Mouse (Mus musculus) forebrain, embryonic 10.5 days (tissue): Measurements from ENCODE around the gene Pax2. TPM values are rescaled to one million over a fixed set of nuclear protein-coding genes. Genes with fewer than 3 reads are reported as not detected.
"Not testable (repeated sequence)": the region's sequence is repeated elsewhere in the genome, so short reads cannot be mapped to it uniquely, and the experiment has no call there.

Experiments
- DNase-seq: peaks from one replicate; pipeline ENCODE4 v3.0.0-alpha.2; 2017; ENCODE audit warnings: low spot score; ENCODE audit errors: extremely low spot score
- H3K27ac ChIP-seq: fragments of 300-500 bp; sonication (generic); 2 replicates; pipeline ENCODE4 v1.5.1; 2016; ENCODE audit warnings: mild to moderate bottlenecking
- H3K27me3 ChIP-seq: fragments of 300-500 bp; sonication (generic); 2 replicates; pipeline ENCODE4 v1.6.1; 2016; ENCODE audit warnings: mild to moderate bottlenecking; ENCODE audit not compliant: poor library complexity, severe bottlenecking
- H3K36me3 ChIP-seq: fragments of 300-500 bp; sonication (generic); replicated peaks from 2 replicates; pipeline ENCODE4 v1.6.1; 2016; ENCODE audit warnings: mild to moderate bottlenecking, moderate library complexity
- H3K4me1 ChIP-seq: fragments of 300-500 bp; sonication (generic); 2 replicates; pipeline ENCODE4 v1.6.1; 2016
- H3K4me3 ChIP-seq: fragments of 300-500 bp; sonication (generic); 2 replicates; pipeline ENCODE4 v1.5.1; 2016; ENCODE audit warnings: mild to moderate bottlenecking, moderate library complexity
- H3K9me3 ChIP-seq: fragments of 300-500 bp; sonication (generic); 2 replicates; pipeline ENCODE4 v1.6.1; 2016; ENCODE audit warnings: mild to moderate bottlenecking, moderate library complexity
- WGBS: fragments of 180-500 bp; shearing (Covaris S2); methylation state at CpG from one replicate; pipeline ENCODE4 v1.1.7; 2016; 5-methylcytosine and 5-hydroxymethylcytosine counted together
- polyA plus RNA-seq: library from polyadenylated mRNA; unstranded; fragments of >200 nt; fragmentation: Nextera tagmentation; extraction: Ambion mirVana; gene quantifications from 2 replicates; pipeline ENCODE4 v1.2.1, GENCODE M21; 2016

The Pax2 gene
- polyA plus RNA-seq, 1 experiment from 2014 or later: 0.56 TPM

GRCm38 (mm10) chr19:44835931-44836861 is 80.4 kb downstream of the Pax2 start:
- Histone ChIP-seq H3K9me3 (no peaks in the 10 kb centered on the region), H3K36me3 (no peaks in the 10 kb centered on the region), H3K27ac (peak overlapping the region; percentile 73), H3K27me3 (peaks cover 92% of the 10 kb centered on the region), H3K4me3 (peak overlapping the region; percentile 64), H3K4me1 (peaks cover 55% of the 10 kb centered on the region)
- peak; percentile 61 for DNase-seq
- WGBS: under 1% methylated on average over 71 of the region's 71 CpGs

GRCm38 (mm10) chr19:44837426-44838205 is 81.8 kb downstream of the Pax2 start:
- no peak for DNase-seq
- H3K27ac ChIP-seq: no peak overlapping the region

GRCm38 (mm10) chr19:44838321-44838720 is 82.5 kb downstream of the Pax2 start:
- peaks cover 82% of the 10 kb centered on the region for H3K27me3 ChIP-seq
- peaks cover 54% of the 10 kb centered on the region for H3K4me1 ChIP-seq
- no peaks in the 10 kb centered on the region for H3K9me3 ChIP-seq
- H3K4me3 ChIP-seq: no peak overlapping the region
- WGBS: 15% methylated on average over 9 of the region's 9 CpGs
- DNase-seq: no peak
- H3K27ac ChIP-seq: no peak overlapping the region
- H3K36me3 ChIP-seq: no peaks in the 10 kb centered on the region

More at GRCm38 (mm10) chr19:44837426-44838205, 81.8 kb downstream of the Pax2 start:
- Histone ChIP-seq H3K36me3 (no peaks in the 10 kb centered on the region), H3K9me3 (no peaks in the 10 kb centered on the region), H3K27me3 (peaks cover 83% of the 10 kb centered on the region), H3K4me3 (peak overlapping the region; percentile 64), H3K4me1 (peaks cover 55% of the 10 kb centered on the region)
- WGBS: 1% methylated on average over 37 of the region's 37 CpGs

- Histone ChIP-seq H3K27me3 (peaks cover 60% of the 10 kb centered on the region), H3K4me1 (peaks cover 11% of the 10 kb centered on the region)
- not testable (repeated sequence) for DNase-seq, H3K9me3 ChIP-seq, H3K4me3 ChIP-seq, H3K27ac ChIP-seq, H3K36me3 ChIP-seq
- WGBS: 93% methylated on average over 15 of the region's 15 CpGs
Measured at GRCm38 (mm10) chr19:44842661-44843060, 86.8 kb downstream of the Pax2 start.

GRCm38 (mm10) chr19:44849465-44849864 is 93.6 kb downstream of the Pax2 start:
- WGBS: 91% methylated on average over 12 of the region's 12 CpGs
- H3K36me3 ChIP-seq: no peaks in the 10 kb centered on the region
- H3K27ac ChIP-seq: no peak overlapping the region
- peaks cover 6% of the 10 kb centered on the region for H3K4me1 ChIP-seq
- no peak overlapping the region for H3K4me3 ChIP-seq
- H3K9me3 ChIP-seq: no peaks in the 10 kb centered on the region
- DNase-seq: no peak
- H3K27me3 ChIP-seq: peaks cover 12% of the 10 kb centered on the region

- no peak overlapping the region for H3K4me3 ChIP-seq
- peaks cover 13% of the 10 kb centered on the region for H3K9me3 ChIP-seq
- H3K36me3 ChIP-seq: no peaks in the 10 kb centered on the region
- H3K27ac ChIP-seq: no peak overlapping the region
- no peak for DNase-seq
- H3K4me1 ChIP-seq: no peaks in the 10 kb centered on the region
- WGBS: 100% methylated on average over 1 of the region's 1 CpGs
- H3K27me3 ChIP-seq: no peaks in the 10 kb centered on the region
Measured at GRCm38 (mm10) chr19:44858671-44859070, 102.8 kb downstream of the Pax2 start.

GRCm38 (mm10) chr19:44868766-44869165 is 112.9 kb downstream of the Pax2 start:
- Histone ChIP-seq H3K4me3 (no peak overlapping the region), H3K27ac (no peak overlapping the region), H3K27me3 (peaks cover 60% of the 10 kb centered on the region), H3K36me3 (no peaks in the 10 kb centered on the region), H3K9me3 (no peaks in the 10 kb centered on the region), H3K4me1 (no peaks in the 10 kb centered on the region)
- 75% methylated on average over 2 of the region's 2 CpGs for WGBS
- no peak for DNase-seq

GRCm38 (mm10) chr19:44874186-44874898 is 118.5 kb downstream of the Pax2 start:
- Histone ChIP-seq H3K36me3 (no peaks in the 10 kb centered on the region), H3K27me3 (peaks cover 97% of the 10 kb centered on the region), H3K4me1 (peaks cover 12% of the 10 kb centered on the region), H3K4me3 (no peak overlapping the region), H3K27ac (no peak overlapping the region), H3K9me3 (no peaks in the 10 kb centered on the region)
- 53% methylated on average over 15 of the region's 15 CpGs for WGBS
- DNase-seq: no peak

GRCm38 (mm10) chr19:44874928-44875327 is 119.1 kb downstream of the Pax2 start:
- no peaks in the 10 kb centered on the region for H3K36me3 ChIP-seq
- DNase-seq: no peak
- no peak overlapping the region for H3K4me3 ChIP-seq
- WGBS: 20% methylated on average over 6 of the region's 6 CpGs
- peaks cover 98% of the 10 kb centered on the region for H3K27me3 ChIP-seq
- H3K4me1 ChIP-seq: peaks cover 12% of the 10 kb centered on the region
- H3K9me3 ChIP-seq: no peaks in the 10 kb centered on the region
- H3K27ac ChIP-seq: no peak overlapping the region

GRCm38 (mm10) chr19:44875718-44876117 is 119.9 kb downstream of the Pax2 start:
- Histone ChIP-seq H3K9me3 (no peaks in the 10 kb centered on the region), H3K36me3 (no peaks in the 10 kb centered on the region), H3K4me3 (no peak overlapping the region), H3K27ac (no peak overlapping the region), H3K4me1 (peaks cover 12% of the 10 kb centered on the region), H3K27me3 (peaks cover 99% of the 10 kb centered on the region)
- WGBS: 85% methylated on average over 1 of the region's 1 CpGs
- DNase-seq: no peak

- no peaks in the 10 kb centered on the region for H3K9me3 ChIP-seq
- no peak overlapping the region for H3K27ac ChIP-seq
- 89% methylated on average over 7 of the region's 7 CpGs for WGBS
- no peak overlapping the region for H3K4me3 ChIP-seq
- peaks cover 99% of the 10 kb centered on the region for H3K27me3 ChIP-seq
- H3K36me3 ChIP-seq: no peaks in the 10 kb centered on the region
- H3K4me1 ChIP-seq: peaks cover 13% of the 10 kb centered on the region
- no peak for DNase-seq
Measured at GRCm38 (mm10) chr19:44876529-44876928, 120.7 kb downstream of the Pax2 start.

GRCm38 (mm10) chr19:44882552-44883024 is 126.7 kb downstream of the Pax2 start:
- Histone ChIP-seq H3K27ac (peak overlapping the region; percentile 72), H3K4me3 (peak overlapping the region; percentile 48), H3K36me3 (no peaks in the 10 kb centered on the region), H3K4me1 (peaks cover 36% of the 10 kb centered on the region), H3K27me3 (peaks cover 98% of the 10 kb centered on the region), H3K9me3 (no peaks in the 10 kb centered on the region)
- WGBS: 1% methylated on average over 31 of the region's 31 CpGs
- peak; percentile 66 for DNase-seq
